Mouse (Mus musculus) testis, adult 2 months (tissue): ENCODE measurements at regions not wholly inside any gene's neighbourhood (a gene's known extent, or its start where the extent isn't known, plus 50 kb on each side); places are given as distances from the start of the nearest gene placed in this dataset.

Experiments
- CTCF ChIP-seq: fragments of 200-500 bp; IDR thresholded peaks from 2 replicates; pipeline ENCODE4 v1.5.1; 2012; ENCODE audit warnings: low read depth, mild to moderate bottlenecking, inconsistent platforms, low read length, moderate library complexity; ENCODE audit not compliant: control insufficient read depth, insufficient read depth, insufficient replicate concordance
- POLR2A ChIP-seq: fragments of 200-500 bp; IDR thresholded peaks from 2 replicates; pipeline ENCODE4 v1.6.1; 2012; ENCODE audit warnings: low read depth, mild to moderate bottlenecking, inconsistent platforms, low read length, moderate library complexity; ENCODE audit not compliant: control insufficient read depth

GRCm38 (mm10) chr8:7853169-7853568 lies 807.9 kb downstream of the Efnb2 start:
- TF ChIP-seq CTCF = no peak
- TF ChIP-seq POLR2A = no peak
